Mouse (Mus musculus) myocyte (in vitro differentiated cells): ENCODE results near the gene Gm11937. TPM values are rescaled to one million over a fixed set of nuclear protein-coding genes. Genes with fewer than 3 reads are reported as not detected.

Experiments used
- H3K27me3 ChIP-seq: one replicate; pipeline ENCODE4 v1.6.1; 2011; ENCODE audit not compliant: control insufficient read depth, insufficient read depth, insufficient read length
- H3K36me3 ChIP-seq: one replicate; pipeline ENCODE4 v1.6.1; 2011; ENCODE audit not compliant: control insufficient read depth, insufficient read depth
- H3K4me2 ChIP-seq: one replicate; pipeline ENCODE4 v1.6.1; 2011; ENCODE audit warnings: low read depth, control low read depth
- H3K4me3 ChIP-seq: one replicate; pipeline ENCODE4 v1.5.1; 2011; ENCODE audit warnings: mild to moderate bottlenecking, control low read depth, moderate library complexity
- H3K79me2 ChIP-seq: one replicate; pipeline ENCODE4 v1.6.1; 2011; ENCODE audit not compliant: control insufficient read depth, insufficient read depth
- H3ac ChIP-seq: one replicate; pipeline ENCODE4 v1.6.1; 2011; ENCODE audit not compliant: control insufficient read depth, insufficient read length
- CEBPB ChIP-seq: IDR thresholded peaks from 2 replicates; pipeline ENCODE4 v1.6.1; 2011; ENCODE audit warnings: mild to moderate bottlenecking, moderate library complexity; ENCODE audit not compliant: poor library complexity, insufficient read depth, severe bottlenecking
- E2F4 ChIP-seq: IDR thresholded peaks from one replicate; pipeline ENCODE4 v1.6.1; 2011; ENCODE audit warnings: mild to moderate bottlenecking, control low read depth, moderate library complexity; ENCODE audit not compliant: insufficient read depth
- MAX ChIP-seq: IDR thresholded peaks from one replicate; pipeline ENCODE4 v1.6.1; 2011; ENCODE audit warnings: low read depth, mild to moderate bottlenecking, control low read depth
- MYOD1 ChIP-seq, 3 experiments: IDR thresholded peaks; one replicate each; pipeline ENCODE4 v1.6.1; 2011; ENCODE audit warnings: control low read depth in 2 of 3, low read depth in 2 of 3, mild to moderate bottlenecking in 2 of 3, moderate library complexity in 1 of 3; ENCODE audit not compliant: insufficient read length in 2 of 3, control insufficient read depth in 1 of 3
- MYOG ChIP-seq, 3 experiments: IDR thresholded peaks; one replicate each; pipeline ENCODE4 v1.6.1; 2011; ENCODE audit warnings: control low read depth in 2 of 3, low read depth in 2 of 3, mild to moderate bottlenecking in 2 of 3; ENCODE audit not compliant: insufficient read length in 2 of 3, control insufficient read depth in 1 of 3, insufficient read depth in 1 of 3
- POLR2A ChIP-seq: IDR thresholded peaks from one replicate; pipeline ENCODE4 v1.6.1; 2011; ENCODE audit warnings: low read depth, mild to moderate bottlenecking, control low read depth, moderate library complexity; ENCODE audit not compliant: insufficient read length
- POLR2AphosphoS2 ChIP-seq: IDR thresholded peaks from one replicate; pipeline ENCODE4 v1.6.1; 2011; ENCODE audit warnings: low read depth, control low read depth; ENCODE audit not compliant: insufficient read length
- REST ChIP-seq: IDR thresholded peaks from one replicate; pipeline ENCODE4 v1.6.1; 2011; ENCODE audit warnings: mild to moderate bottlenecking, control low read depth, moderate library complexity; ENCODE audit not compliant: insufficient read depth, insufficient read length
- SRF ChIP-seq: IDR thresholded peaks from one replicate; pipeline ENCODE4 v1.6.1; 2011; ENCODE audit warnings: low read depth; ENCODE audit not compliant: control insufficient read depth, insufficient read length
- TCF12 ChIP-seq: IDR thresholded peaks from one replicate; pipeline ENCODE4 v1.6.1; 2011; ENCODE audit warnings: mild to moderate bottlenecking, control low read depth; ENCODE audit not compliant: poor library complexity, insufficient read depth, severe bottlenecking
- TCF3 ChIP-seq: IDR thresholded peaks from one replicate; pipeline ENCODE4 v1.6.1; 2011; ENCODE audit warnings: low read depth, control low read depth; ENCODE audit not compliant: insufficient read length
- USF1 ChIP-seq: IDR thresholded peaks from one replicate; pipeline ENCODE4 v1.6.1; 2011; ENCODE audit warnings: low read depth, mild to moderate bottlenecking, control low read depth, moderate library complexity
- polyA plus RNA-seq: library from polyadenylated mRNA; unstranded; fragments of >200 nt; fragmentation: generic; extraction: Trizol; gene quantifications from one replicate; pipeline ENCODE4 v1.2.1, GENCODE M21; 2012; ENCODE audit warnings: missing spikeins

Gene Gm11937
- polyA plus RNA-seq, 1 experiment: not detected

- Histone ChIP-seq H3K79me2 (no peaks in the 10 kb centered on the region), H3K36me3 (no peaks in the 10 kb centered on the region), H3K27me3 (no peaks in the 10 kb centered on the region), H3ac (no peak overlapping the region), H3K4me3 (no peak overlapping the region), H3K4me2 (no peak overlapping the region)
- TF ChIP-seq USF1: no peak
- no peak for TF ChIP-seq MYOG (IDR thresholded peaks at IDR 0.05; ENCODE audit: control insufficient read depth in 1 of 3, insufficient read depth in 1 of 3, insufficient read length in 2 of 3, low read depth in 2 of 3)
- no peak for TF ChIP-seq REST
- TF ChIP-seq TCF12: no peak
- no peak for TF ChIP-seq MAX
- no peak for TF ChIP-seq TCF3
- TF ChIP-seq MYOD1 (IDR thresholded peaks at IDR 0.05; ENCODE audit: control insufficient read depth in 1 of 3, insufficient read length in 2 of 3, low read depth in 2 of 3): no peak
- TF ChIP-seq E2F4: no peak
- no peak for TF ChIP-seq CEBPB
- no peak for TF ChIP-seq POLR2A
- no peak for TF ChIP-seq POLR2AphosphoS2
- TF ChIP-seq SRF: no peak
Observed at GRCm38 (mm10) chr11:99633293-99633692, 23.3 kb upstream of the Gm11937 start.

DNA sequence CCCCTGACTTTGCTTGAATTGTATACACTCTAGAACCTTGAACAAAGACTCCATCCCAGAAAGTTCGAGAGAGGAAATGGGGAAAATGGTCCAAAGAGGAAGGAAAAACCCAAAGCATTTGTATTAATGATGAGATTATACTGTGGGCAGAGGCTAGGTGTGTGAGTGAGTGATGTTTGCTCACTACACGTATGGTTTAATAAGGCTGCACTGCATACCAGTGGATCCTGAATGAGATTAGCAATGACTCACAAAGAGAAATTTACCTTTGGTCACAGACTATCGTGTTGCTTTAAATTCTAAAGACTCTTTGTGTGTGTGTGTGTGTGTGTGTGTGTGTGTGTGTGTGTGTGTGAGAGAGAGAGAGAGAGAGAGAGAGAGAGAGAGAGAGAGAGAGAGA, 20.9 kb upstream of the Gm11937 start:
- H3K4me2 ChIP-seq: no peak overlapping the region
- no peaks in the 10 kb centered on the region for H3K36me3 ChIP-seq
- H3K27me3 ChIP-seq: no peaks in the 10 kb centered on the region
- no peak overlapping the region for H3ac ChIP-seq
- TF ChIP-seq REST (no peak), USF1 (no peak), TCF3 (no peak), MAX (no peak), MYOG (IDR thresholded peaks at IDR 0.05; ENCODE audit: control insufficient read depth in 1 of 3, insufficient read depth in 1 of 3, insufficient read length in 2 of 3, low read depth in 2 of 3) (no peak)
- no peak overlapping the region for H3K4me3 ChIP-seq
- H3K79me2 ChIP-seq: no peaks in the 10 kb centered on the region

DNA sequence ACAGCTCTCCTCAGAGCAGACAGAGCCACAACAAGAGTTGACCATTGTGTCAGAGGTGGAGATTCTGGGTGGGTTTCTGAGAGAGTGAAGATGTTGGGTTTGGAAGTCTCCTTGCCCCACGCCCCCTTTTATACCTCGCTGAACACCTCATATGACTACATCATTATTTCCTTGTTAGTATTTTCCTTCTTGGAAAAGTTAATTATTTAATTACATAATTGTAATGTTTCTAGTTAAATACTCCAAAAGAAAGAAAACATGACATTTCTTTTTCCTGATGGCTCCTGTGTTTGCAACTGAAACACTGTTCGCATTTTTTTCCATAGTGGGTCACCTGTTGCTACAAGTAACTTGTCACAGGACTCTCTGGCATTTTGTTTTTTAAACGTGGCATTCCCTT, 18.1 kb upstream of the Gm11937 start, which contains the start of gene Krtap4-1:
Gene Krtap4-1 (minus strand): TSS at position 101 of the 400 bp plus-strand sequence.
- TF ChIP-seq REST: no peak
- Histone ChIP-seq H3K36me3 (no peaks in the 10 kb centered on the region), H3ac (no peak within 1 kb of the TSS), H3K27me3 (no peaks in the 10 kb centered on the region), H3K4me3 (no peak within 1 kb of the TSS), H3K4me2 (no peak within 1 kb of the TSS), H3K79me2 (no peaks in the 10 kb centered on the region)

DNA sequence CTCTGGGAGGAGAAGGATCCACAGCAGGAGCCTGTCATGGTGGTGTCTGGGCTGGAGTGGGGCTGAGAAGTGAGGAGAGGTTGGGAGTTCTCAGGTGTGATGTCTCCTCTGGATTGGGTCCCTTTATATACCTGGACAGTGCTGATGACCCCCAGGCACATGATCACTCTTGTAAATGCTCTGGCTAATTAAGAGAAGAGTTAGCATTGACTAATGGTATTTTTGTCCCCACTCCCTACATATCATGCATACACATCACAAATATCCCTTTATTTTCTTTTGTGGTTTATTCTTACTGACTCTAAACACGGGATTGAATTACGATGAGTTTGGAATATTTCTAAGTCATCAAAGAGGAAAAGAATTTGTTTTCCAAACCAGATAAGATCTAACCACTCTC, 10.3 kb upstream of the Gm11937 start, which contains the start of gene Gm11562:
Gene Gm11562 (minus strand): TSS at position 101 of the 400 bp plus-strand sequence.
- H3K4me3 ChIP-seq: no peak within 1 kb of the TSS
- no peaks in the 10 kb centered on the region for H3K36me3 ChIP-seq
- no peak within 1 kb of the TSS for H3K4me2 ChIP-seq
- no peaks in the 10 kb centered on the region for H3K27me3 ChIP-seq
- H3ac ChIP-seq: no peak within 1 kb of the TSS
- H3K79me2 ChIP-seq: no peaks in the 10 kb centered on the region
- TF ChIP-seq CEBPB (no peak), POLR2AphosphoS2 (no peak), E2F4 (no peak), SRF (no peak), MAX (no peak), MYOG (IDR thresholded peaks at IDR 0.05; ENCODE audit: control insufficient read depth in 1 of 3, insufficient read depth in 1 of 3, insufficient read length in 2 of 3, low read depth in 2 of 3) (no peak), MYOD1 (IDR thresholded peaks at IDR 0.05; ENCODE audit: control insufficient read depth in 1 of 3, insufficient read length in 2 of 3, low read depth in 2 of 3) (no peak), USF1 (no peak), TCF12 (no peak), TCF3 (no peak), POLR2A (no peak), REST (no peak)

DNA sequence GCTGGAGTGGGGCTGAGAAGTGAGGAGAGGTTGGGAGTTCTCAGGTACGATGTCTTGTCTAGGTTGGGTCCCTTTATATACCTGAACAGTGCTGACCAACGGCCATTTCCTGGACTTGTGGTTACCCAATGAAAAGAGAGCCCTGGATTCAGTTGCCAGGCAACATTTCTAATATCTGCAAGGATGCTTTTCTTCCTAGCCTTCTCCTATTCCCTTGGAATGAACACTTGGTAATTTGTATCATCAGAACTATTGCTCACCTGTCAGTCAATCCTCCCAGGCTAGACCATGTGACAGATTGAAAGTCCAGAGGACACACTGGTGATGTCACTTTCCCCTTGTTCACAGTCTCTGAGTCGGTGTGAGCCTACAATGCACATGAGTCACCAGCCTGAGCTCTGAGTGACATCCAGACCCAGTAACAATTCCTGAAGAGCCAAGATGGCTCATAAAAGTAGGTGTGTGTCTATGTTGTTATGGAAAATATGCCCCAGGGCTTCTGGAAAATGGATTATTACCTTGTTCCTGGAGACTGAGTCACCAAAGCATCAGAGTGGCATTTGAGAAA, 4.9 kb upstream of the Gm11937 start, which contains the start of gene Krtap2-4:
Gene Krtap2-4 (minus strand): TSS at position 51 of the 568 bp plus-strand sequence.
- no peaks in the 10 kb centered on the region for H3K27me3 ChIP-seq
- no peaks in the 10 kb centered on the region for H3K36me3 ChIP-seq
- H3K4me2 ChIP-seq: no peak within 1 kb of the TSS
- H3K4me3 ChIP-seq: no peak within 1 kb of the TSS
- H3ac ChIP-seq: no peak within 1 kb of the TSS
- no peaks in the 10 kb centered on the region for H3K79me2 ChIP-seq
- TF ChIP-seq POLR2A (no peak), CEBPB (no peak), TCF12 (no peak), MAX (no peak), E2F4 (no peak), REST (no peak), TCF3 (no peak), USF1 (no peak), POLR2AphosphoS2 (no peak), MYOG (IDR thresholded peaks at IDR 0.05; ENCODE audit: control insufficient read depth in 1 of 3, insufficient read depth in 1 of 3, insufficient read length in 2 of 3, low read depth in 2 of 3) (no peak), MYOD1 (IDR thresholded peaks at IDR 0.05; ENCODE audit: control insufficient read depth in 1 of 3, insufficient read length in 2 of 3, low read depth in 2 of 3) (no peak), SRF (no peak)
